Mouse (Mus musculus) heart, postnatal 10 days (tissue): Measurements from ENCODE around the gene Stac2. TPM values are rescaled to one million over a fixed set of nuclear protein-coding genes. Genes with fewer than 3 reads are reported as not detected.

ENCODE experiments used
- DNase-seq, 2 experiments: peaks; one replicate each; pipeline ENCODE4 v3.0.0; 2021
- intact Hi-C: fragments of 180-260 bp; cut with DNase I; formaldehyde crosslinking; loops from one replicate; pipeline ENCODE4 v1.15.1; 2025
- microRNA-seq, 2 experiments: library from miRNA; unstranded; fragments of <30 nt; microRNA quantifications; one replicate each; pipeline ENCODE4 v1.2.0; 2022
- total RNA-seq, 2 experiments: library from RNA; stranded (reverse); gene quantifications; 2 replicates each; pipeline ENCODE4 v1.2.3; 2021

The Stac2 gene
- total RNA-seq, 2 experiments from 2014 or later: 0.31 to 0.42 TPM

- DNase-seq: peak in 1 of 2 experiments; percentile 17
- intact Hi-C loops: no loop called here
Observed at GRCm38 (mm10) chr11:98000378-98001140, 52.7 kb downstream of the Stac2 start.

DNA sequence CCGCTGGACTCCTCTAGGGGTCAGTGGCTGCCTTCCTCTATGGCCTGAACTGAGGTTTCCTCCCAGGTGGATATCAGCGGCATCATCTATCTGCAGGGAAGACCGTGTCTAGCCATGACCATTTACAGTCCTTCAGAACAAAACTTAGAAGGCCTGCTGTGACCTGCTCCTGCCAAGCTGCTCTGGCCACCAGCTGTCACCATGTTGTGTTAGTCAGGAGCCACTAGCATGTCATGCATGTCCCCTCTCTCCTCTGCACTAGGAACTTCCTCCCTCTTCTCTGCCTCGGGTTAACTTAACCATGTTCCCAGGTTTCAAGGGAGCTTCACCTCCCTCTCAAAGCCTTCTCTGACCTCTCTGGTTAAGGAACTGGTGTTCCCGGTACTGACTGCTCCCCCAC is 53.5 kb downstream of the Stac2 start:
- DNase-seq: no peak
- intact Hi-C loops: no loop called here

DNA sequence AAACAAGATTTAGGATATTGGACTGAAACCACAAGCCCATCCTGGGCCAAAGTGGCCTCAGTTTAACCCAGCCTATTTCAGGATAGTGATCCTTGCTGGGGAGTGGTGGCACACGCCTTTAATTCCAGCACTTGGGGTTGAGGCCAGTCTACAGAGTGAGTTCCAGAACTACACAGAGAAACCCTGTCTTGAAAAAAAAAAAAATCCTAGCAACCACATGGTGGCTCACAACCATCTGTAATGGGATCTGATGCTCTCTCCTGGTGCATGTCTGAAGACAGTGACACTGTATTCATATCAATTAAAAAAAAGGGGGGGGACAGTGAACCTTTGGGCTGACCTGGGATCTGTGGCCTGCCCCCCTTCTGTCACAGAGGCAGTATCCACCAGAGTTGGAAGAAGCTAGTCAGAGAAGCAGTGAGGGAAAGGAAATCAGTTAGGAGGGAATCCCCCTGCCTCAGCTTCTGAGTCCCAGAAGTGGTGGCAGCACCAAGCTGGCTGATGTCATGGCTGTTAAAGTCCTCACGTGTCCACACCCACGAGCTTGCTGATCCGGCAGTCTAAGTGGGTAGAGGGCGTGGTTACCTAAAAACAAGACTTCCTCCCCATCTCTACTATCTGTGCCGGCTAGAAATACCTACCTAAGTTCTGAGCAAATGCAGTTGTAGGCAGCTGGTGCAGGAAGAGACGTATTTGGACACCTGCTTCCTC is 54.2 kb downstream of the Stac2 start:
- intact Hi-C loops: no loop called here
- peak in 1 of 2 experiments; percentile 8 for DNase-seq

- no peak for DNase-seq
- intact Hi-C loops: no loop called here
Observed at GRCm38 (mm10) chr11:97998074-97998793, 55.0 kb downstream of the Stac2 start.

GRCm38 (mm10) chr11:97997387-97997960 is 55.8 kb downstream of the Stac2 start:
- intact Hi-C loops: no loop called here

DNA sequence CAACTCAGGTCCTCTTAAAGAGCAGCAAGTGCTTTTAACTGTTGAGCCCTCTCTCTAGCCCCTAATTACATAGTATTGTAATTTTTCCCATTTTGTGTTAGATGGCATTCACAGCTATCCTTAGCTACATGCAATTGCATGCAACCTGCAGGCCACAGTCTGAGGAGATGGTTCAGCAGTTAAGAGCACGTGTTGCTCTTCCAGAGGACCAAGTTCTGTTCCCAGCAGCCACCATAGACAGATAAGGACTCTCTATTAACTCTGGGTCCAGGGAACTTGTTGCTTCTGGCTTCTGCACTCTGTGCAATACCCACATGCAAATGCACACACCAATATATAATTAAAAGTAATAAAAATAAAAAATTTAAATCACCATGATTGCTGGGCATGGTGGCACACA is 56.6 kb downstream of the Stac2 start:
- intact Hi-C loops: no loop called here
- no peak for DNase-seq

More at GRCm38 (mm10) chr11:97997387-97997960, 55.8 kb downstream of the Stac2 start:
- no peak for DNase-seq

GRCm38 (mm10) chr11:97995564-97996288 is 57.5 kb downstream of the Stac2 start, which contains the start of gene Arl5c:
Gene Arl5c (minus strand): TSS chr11:97996181.
- peak; percentile 64 to 75 for DNase-seq
- intact Hi-C loops: no loop called here

DNA sequence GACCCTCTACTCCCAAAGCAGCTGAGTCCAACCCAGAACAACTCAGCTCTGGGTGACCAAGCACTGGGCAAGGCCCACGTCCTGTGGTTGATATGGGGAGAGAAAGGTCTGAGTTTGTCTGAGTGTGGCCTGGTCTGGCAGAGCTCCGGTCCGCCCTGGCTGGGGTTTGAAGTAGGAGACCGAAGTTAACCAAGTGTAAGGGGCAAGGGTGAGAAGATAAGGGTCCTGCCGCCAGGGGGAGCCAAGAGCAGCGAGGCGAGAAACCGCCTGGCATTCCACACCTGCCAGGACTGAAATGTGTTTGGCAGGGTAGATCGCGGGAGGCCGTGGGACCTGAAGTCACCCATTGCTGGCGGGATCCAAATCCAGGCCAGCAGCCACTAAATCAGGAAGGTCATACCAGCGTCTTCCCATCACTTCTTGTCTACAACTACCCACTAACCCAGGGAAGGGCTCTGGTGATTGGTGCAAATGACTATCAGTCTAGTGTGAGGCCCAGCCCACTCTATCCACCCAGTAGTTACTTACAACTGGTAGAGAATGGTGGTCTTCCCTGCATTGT is 58.6 kb downstream of the Stac2 start:
- intact Hi-C loops: no loop called here
- peak; percentile 85 to 90 for DNase-seq

GRCm38 (mm10) chr11:97988530-97989096 is 64.6 kb downstream of the Stac2 start:
- intact Hi-C loops: loop anchor here (5.0 kb wide), 2 partner anchors 191 to 206 kb away; partner anchors contain the start of genes Lasp1 and Rpl23
- peak; percentile 90 to 91 for DNase-seq

- intact Hi-C loops: loop anchor here (1.0 to 5.0 kb wide), 4 partner anchors 52 to 206 kb away; partner anchors contain the start of genes Lasp1 and Rpl23
- DNase-seq: peak; percentile 96
Observed at GRCm38 (mm10) chr11:97987551-97988526, 65.4 kb downstream of the Stac2 start.

DNA sequence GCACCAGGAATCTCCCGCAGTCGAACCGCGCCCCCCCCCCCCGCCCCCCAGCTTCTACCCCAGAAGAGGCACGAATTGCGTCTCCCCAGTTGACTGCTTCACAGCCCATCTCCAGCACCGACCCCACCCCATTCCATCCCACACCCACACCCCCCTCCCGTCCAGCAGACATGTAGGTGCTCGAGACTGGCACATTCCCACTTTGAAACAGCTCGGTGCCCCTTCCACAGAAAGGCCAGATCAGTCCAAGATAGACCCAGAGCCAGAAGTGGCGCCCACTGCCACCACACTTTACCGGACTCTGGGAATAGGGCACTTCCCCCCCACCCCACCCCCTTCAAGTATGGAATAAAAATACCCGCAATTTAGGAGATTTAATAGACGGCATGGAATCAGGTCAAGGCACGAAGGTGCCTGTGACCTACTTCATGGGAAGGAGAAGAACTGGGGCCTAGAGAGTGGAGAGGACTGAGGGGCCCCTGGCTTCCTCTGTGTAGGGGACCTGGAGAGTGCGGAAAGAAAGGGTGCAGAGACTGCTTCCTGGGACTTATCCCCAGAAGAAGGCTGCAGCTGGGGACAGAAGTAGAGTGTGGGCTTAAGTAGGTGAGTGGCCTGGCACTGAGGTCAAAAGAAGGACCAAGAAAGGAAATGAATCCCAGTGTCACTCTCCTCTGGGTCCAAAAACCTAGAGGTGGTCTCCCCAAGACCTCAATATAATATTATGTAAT is 66.4 kb downstream of the Stac2 start:
- intact Hi-C loops: loop anchor here (1.0 to 5.0 kb wide), 4 partner anchors 51 to 205 kb away; partner anchors contain the start of genes Lasp1 and Rpl23
- no peak for DNase-seq

Small RNA genes lying within 50 kb of the gene (microRNA-seq; reads per million reads assigned to microRNA genes)
- gene Gm27597: 0 reads per million in 2 experiments

Other genes starting within 250 kb of the Stac2 start
- 1 to 10 TPM in 1 of 2 experiments, under 1 TPM in 1; 0.84 to 1.0 TPM for gene B230217C12Rik, start 212.7 kb downstream of the Stac2 start, total RNA-seq
- under 1 TPM; 0.55 to 0.69 TPM for gene Fbxo47, start 169.3 kb downstream of the Stac2 start, total RNA-seq
- gene Plxdc1, start 67.0 kb downstream of the Stac2 start, total RNA-seq: 1 to 10 TPM; 4.8 to 6.9 TPM
- gene Arl5c, start 57.3 kb downstream of the Stac2 start, total RNA-seq: 1 to 10 TPM; 1.6 to 1.7 TPM
- gene Cacnb1, start 30.4 kb downstream of the Stac2 start, total RNA-seq: 1 to 10 TPM; 7.4 to 8.0 TPM
- 100 to 1,000 TPM; 713 to 718 TPM for gene Rpl19, start 26.8 kb downstream of the Stac2 start, total RNA-seq
- 10 to 100 TPM; 21.0 to 27.6 TPM for gene Fbxl20, start 96.9 kb upstream of the Stac2 start, total RNA-seq
- gene Med1, start 139.8 kb upstream of the Stac2 start, total RNA-seq: 10 to 100 TPM; 45.9 to 46.5 TPM
- 10 to 100 TPM; 31.6 to 32.7 TPM for gene Cdk12, start 149.6 kb upstream of the Stac2 start, total RNA-seq